Mouse (Mus musculus) right cerebral cortex, postnatal 36 days (tissue): ENCODE results near the gene Bms1.

Experiments
- DNase-seq, 2 experiments: peaks; one replicate each; pipeline ENCODE4 v3.0.0; 2022; ENCODE audit warnings: low spot score in 2 of 2, mixed read lengths in 1 of 2

Gene Bms1

GRCm38 (mm10) chr6:118366196-118366595 lies 53.1 kb downstream of the Bms1 start:
- no peak for DNase-seq

GRCm38 (mm10) chr6:118365781-118366180 lies 53.5 kb downstream of the Bms1 start:
- DNase-seq = no peak

DNA sequence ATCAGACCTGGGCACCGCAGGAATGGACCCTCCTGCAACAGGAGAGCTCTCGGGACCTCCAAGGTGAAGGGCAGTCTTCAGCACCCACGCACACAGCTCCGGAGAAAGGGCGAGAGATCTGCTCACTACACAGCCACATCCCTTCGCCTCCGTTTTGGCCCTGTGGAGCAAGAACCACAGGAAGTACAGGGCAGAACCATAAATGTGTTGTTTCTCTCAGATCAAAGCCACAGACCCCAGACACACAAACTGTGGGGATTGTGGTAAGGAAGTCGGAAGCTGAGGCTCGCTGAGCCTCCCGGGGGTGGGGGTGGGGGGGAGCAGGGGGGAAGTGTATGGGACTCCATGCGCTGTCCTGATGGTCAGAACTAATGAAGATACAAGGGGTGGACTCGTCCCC lies 68.9 kb downstream of the Bms1 start:
- DNase-seq = no peak

DNA sequence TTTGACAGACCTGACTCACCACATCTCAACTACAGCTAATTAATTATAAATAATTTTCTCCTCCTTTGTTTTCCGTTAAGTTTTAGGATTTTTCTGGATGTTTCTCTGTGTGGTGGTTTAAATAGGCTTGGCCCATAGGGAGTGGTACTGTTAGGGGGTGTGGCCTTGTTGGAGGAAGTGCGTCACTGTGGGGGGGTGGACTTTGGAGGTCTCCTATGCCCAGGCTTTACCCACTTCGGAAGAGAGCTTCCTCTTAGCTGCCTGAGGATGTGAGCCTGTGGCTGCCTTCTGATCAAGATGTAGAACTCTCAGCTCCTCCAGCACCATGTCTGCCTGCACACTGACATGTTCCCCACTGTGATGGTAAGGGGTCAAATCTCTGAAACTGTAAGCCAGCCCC lies 71.1 kb downstream of the Bms1 start:
- no peak for DNase-seq

DNA sequence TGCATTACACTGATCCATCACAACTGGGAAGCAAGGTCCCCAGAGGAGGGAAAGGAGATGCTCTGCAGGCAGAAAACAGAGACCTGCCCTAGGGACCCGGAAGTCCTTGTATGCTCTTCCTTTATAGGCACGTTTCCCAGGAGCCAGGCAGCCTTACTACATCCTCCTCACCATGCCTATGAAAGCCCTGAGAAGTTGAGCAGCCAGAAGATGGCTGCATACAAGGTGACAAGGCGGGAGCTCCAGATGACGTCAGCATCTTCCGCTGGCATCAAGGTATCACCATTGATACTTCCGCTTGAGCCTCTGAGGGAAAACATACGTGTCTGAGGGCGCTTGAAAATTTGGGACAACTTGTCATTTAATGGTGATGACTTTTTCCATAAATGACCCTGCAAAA lies 72.0 kb downstream of the Bms1 start:
- DNase-seq = no peak

DNA sequence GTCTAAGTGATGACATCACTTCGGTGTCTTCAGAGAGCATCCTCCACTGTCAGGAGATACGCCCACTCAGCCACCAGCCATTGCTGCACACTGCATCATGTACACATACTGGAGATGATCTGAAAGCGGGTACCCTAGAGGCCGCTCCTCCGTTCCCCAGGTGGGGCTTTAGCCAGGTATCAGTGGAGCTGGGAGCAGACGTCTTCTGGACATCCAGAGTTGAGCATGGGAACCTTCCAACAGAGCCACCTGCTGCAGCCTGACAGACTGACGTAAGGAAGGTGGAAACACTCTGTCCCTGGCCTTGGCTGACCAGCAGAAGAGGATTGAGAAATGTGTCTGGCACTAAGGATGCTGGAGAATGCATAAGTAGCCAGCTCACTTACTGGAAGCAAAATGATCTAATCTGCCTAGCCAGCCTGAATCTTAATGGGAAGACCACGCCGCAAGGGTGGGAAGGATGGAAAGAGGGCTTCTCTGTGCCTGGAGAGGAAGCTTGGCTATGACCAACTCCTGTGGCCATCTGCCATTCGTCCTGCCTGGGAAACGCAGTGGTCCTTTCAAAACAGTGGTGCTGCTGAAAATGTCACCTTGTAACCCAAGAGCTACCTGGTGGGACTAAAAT lies 77.3 kb downstream of the Bms1 start:
- no peak for DNase-seq

DNA sequence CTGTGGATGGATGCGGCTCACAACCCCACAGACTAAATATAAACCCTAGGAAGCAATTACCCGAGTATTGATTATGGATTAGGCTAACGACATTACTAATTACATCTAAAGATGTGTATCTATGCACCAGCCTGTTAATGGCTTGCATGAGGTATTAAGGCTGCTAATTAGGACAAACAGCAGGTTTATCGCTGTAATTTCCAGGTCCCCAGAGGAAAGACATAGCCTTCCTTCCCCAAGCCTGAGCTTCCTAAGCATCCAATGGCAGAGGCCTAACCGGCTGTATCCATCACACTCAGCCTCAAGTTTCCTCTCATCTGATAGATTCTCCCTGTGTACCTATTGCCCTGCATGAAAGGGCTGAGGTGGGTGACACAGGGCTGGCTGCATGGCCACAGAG lies 81.6 kb downstream of the Bms1 start:
- DNase-seq = no peak

GRCm38 (mm10) chr6:118336541-118337480 lies 82.5 kb downstream of the Bms1 start:
- DNase-seq = peak; percentile 9 to 20

- DNase-seq = no peak
Measured at GRCm38 (mm10) chr6:118335934-118336450, 83.3 kb downstream of the Bms1 start.

- DNase-seq = no peak
Measured at GRCm38 (mm10) chr6:118333861-118334260, 85.4 kb downstream of the Bms1 start.
